Mouse (Mus musculus): ENCODE data around the gene Tmem60.

Gene Tmem60

GRCm38 (mm10) chr5:20881915-20882800 lies at the start of gene Tmem60, which contains the start of gene Phtf2:
Gene Tmem60 (plus strand): TSS chr5:20882191.
Gene Phtf2 (minus strand): TSS chr5:20882124.
- peak; percentile 99 for DNase-seq (ENCODE audit: low spot score)

GRCm38 (mm10) chr5:20834399-20834798 lies 47.6 kb upstream of the Tmem60 start:
- no peak for DNase-seq (ENCODE audit: low spot score)

- DNase-seq (ENCODE audit: low spot score), result no peak
These were observed 44.9 kb upstream of the Tmem60 start for GRCm38 (mm10) chr5:20837082-20837481.

- DNase-seq (ENCODE audit: low spot score), result no peak
These were observed 38.6 kb upstream of the Tmem60 start for GRCm38 (mm10) chr5:20843405-20843804.

- DNase-seq (ENCODE audit: low spot score), result no peak
These were observed 38.2 kb upstream of the Tmem60 start for GRCm38 (mm10) chr5:20843816-20844215.

GRCm38 (mm10) chr5:20847010-20847409 lies 35.0 kb upstream of the Tmem60 start:
- no peak for DNase-seq (ENCODE audit: low spot score)

GRCm38 (mm10) chr5:20855066-20855465 lies 26.9 kb upstream of the Tmem60 start:
- no peak for DNase-seq (ENCODE audit: low spot score)

- no peak for DNase-seq (ENCODE audit: low spot score)
These were observed 23.6 kb upstream of the Tmem60 start for GRCm38 (mm10) chr5:20858404-20858803.

- no peak for DNase-seq (ENCODE audit: low spot score)
These were observed 21.4 kb upstream of the Tmem60 start for GRCm38 (mm10) chr5:20860565-20860964.

- peak; percentile 68 for DNase-seq (ENCODE audit: low spot score)
These were observed 20.1 kb upstream of the Tmem60 start for GRCm38 (mm10) chr5:20861901-20862300.

- DNase-seq (ENCODE audit: low spot score), result no peak
These were observed 17.6 kb upstream of the Tmem60 start for GRCm38 (mm10) chr5:20864216-20864969.

GRCm38 (mm10) chr5:20865193-20865755 lies 16.7 kb upstream of the Tmem60 start:
- no peak for DNase-seq (ENCODE audit: low spot score)

GRCm38 (mm10) chr5:20873146-20873545 lies 8.8 kb upstream of the Tmem60 start:
- DNase-seq (ENCODE audit: low spot score), result no peak

GRCm38 (mm10) chr5:20876934-20877426 lies 5.0 kb upstream of the Tmem60 start:
- DNase-seq (ENCODE audit: low spot score), result no peak

GRCm38 (mm10) chr5:20880386-20880785 lies 1.6 kb upstream of the Tmem60 start:
- DNase-seq (ENCODE audit: low spot score), result no peak

- DNase-seq (ENCODE audit: low spot score), result peak; percentile 35
These were observed 905 bp upstream of the Tmem60 start for GRCm38 (mm10) chr5:20880797-20881775.

- DNase-seq (ENCODE audit: low spot score), result no peak
These were observed 2.1 kb downstream of the Tmem60 start for GRCm38 (mm10) chr5:20884036-20884620.

GRCm38 (mm10) chr5:20897446-20898167 lies 15.6 kb downstream of the Tmem60 start:
- no peak for DNase-seq (ENCODE audit: low spot score)

- DNase-seq (ENCODE audit: low spot score), result no peak
These were observed 22.7 kb downstream of the Tmem60 start for GRCm38 (mm10) chr5:20904647-20905046.

GRCm38 (mm10) chr5:20905437-20905836 lies 23.4 kb downstream of the Tmem60 start:
- DNase-seq (ENCODE audit: low spot score), result no peak

All from adipocyte (in vitro differentiated cells).